Comparison of ENCODE assay signal across 7 mouse cellular contexts in the genomic region with DNA sequence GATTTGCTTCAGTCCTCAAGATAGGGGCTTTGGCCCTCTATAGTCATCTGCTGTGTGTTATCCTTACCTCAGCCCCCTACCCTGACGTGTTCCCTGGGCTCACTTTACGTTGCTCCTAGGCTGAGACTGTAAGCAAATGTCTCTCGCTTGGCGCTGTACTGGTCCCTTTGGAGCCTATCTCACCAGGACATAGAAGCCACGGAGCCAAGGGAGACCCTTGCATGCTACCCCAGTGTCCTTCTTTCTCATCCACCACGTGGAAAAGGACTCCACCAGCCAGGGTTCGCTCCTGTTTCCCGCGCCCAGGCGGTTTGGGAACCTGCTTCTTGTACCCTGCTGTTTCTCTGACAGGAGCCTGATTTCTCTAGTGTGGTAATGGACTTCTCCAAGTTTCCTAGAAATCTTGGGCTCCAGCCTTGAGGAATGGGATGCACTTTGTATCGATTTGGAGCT. TPM values are rescaled to one million over a fixed set of nuclear protein-coding genes. Genes with fewer than 3 reads are reported as not detected.
DNase-seq lines count a peak whose midpoint lies in the region; ATAC-seq lines count a peak whose summit lies in the region.

No protein-coding gene starts in this region.

- DNase-seq in left cerebral cortex, adult 18-20 months (ENCODE audit: low spot score in 2 of 2) = peak; percentile 9 to 23
- DNase-seq in left cerebral cortex, adult 11 months (ENCODE audit: low spot score) = no peak
- no peak for DNase-seq in gastrocnemius, adult 8-10 months (ENCODE audit: low spot score in 2 of 2)

- H3K36me3 ChIP-seq in embryonic facial prominence, embryonic 15.5 days = no peaks in the 10 kb centered on the region
- H3K36me3 ChIP-seq in intestine, embryonic 15.5 days = no peaks in the 10 kb centered on the region
- H3K36me3 ChIP-seq in midbrain, embryonic 16.5 days (ENCODE audit: control insufficient read depth, insufficient read depth, low read length) = no peaks in the 10 kb centered on the region

- H3K4me3 ChIP-seq in embryonic facial prominence, embryonic 15.5 days (replicated peaks) = peak overlapping the region; percentile 59
- peak overlapping the region; percentile 50 for H3K4me3 ChIP-seq in intestine, embryonic 15.5 days (replicated peaks)
- peak overlapping the region; percentile 75 for H3K4me3 ChIP-seq in midbrain, embryonic 16.5 days (ENCODE audit: low read depth, low read length)

- no peaks in the 10 kb centered on the region; the same call in 1 of the 2 replicates for H3K27me3 ChIP-seq in embryonic facial prominence, embryonic 15.5 days
- H3K27me3 ChIP-seq in intestine, embryonic 15.5 days (replicated peaks) = peaks cover 7% of the 10 kb centered on the region; the same call in 1 of the 2 replicates
- H3K27me3 ChIP-seq in midbrain, embryonic 16.5 days (ENCODE audit: control insufficient read depth, insufficient read depth, low read depth, low read length) = no peaks in the 10 kb centered on the region

- no peaks in the 10 kb centered on the region for H3K9me3 ChIP-seq in embryonic facial prominence, embryonic 15.5 days (replicated peaks)
- H3K9me3 ChIP-seq in intestine, embryonic 15.5 days = no peaks in the 10 kb centered on the region
- H3K9me3 ChIP-seq in midbrain, embryonic 16.5 days (replicated peaks; ENCODE audit: control insufficient read depth, low read length, poor library complexity, severe bottlenecking) = no peaks in the 10 kb centered on the region

- no peak overlapping the region; the same call in 1 of the 2 replicates for H3K9ac ChIP-seq in embryonic facial prominence, embryonic 15.5 days
- H3K9ac ChIP-seq in intestine, embryonic 15.5 days = peak overlapping the region; percentile 43; the same call in 1 of the 2 replicates
- H3K9ac ChIP-seq in midbrain, embryonic 16.5 days (ENCODE audit: low read depth, low read length) = peak overlapping the region; percentile 94

- 8% methylated on average over 11 of the region's 11 CpGs for WGBS in embryonic facial prominence, embryonic 15.5 days
- 11% methylated on average over 11 of the region's 11 CpGs for WGBS in intestine, embryonic 15.5 days
- WGBS in midbrain, embryonic 16.5 days = 7% methylated on average over 11 of the region's 11 CpGs

- no peak for ATAC-seq in embryonic facial prominence, embryonic 15.5 days (ENCODE audit: insufficient number of reproducible peaks, low FRiP score, low TSS enrichment, low read depth)
- peak; percentile 37 for ATAC-seq in intestine, embryonic 15.5 days
- peak; percentile 69; the same call in 1 of the 2 replicates for ATAC-seq in midbrain, embryonic 16.5 days
- ATAC-seq in granulocyte monocyte progenitor cell, adult 5-6 weeks (replicated peaks; ENCODE audit: poor library complexity, severe bottlenecking) = no peak

- H3K4me2 ChIP-seq in embryonic facial prominence, embryonic 15.5 days (replicated peaks) = peak overlapping the region; percentile 95
- peak overlapping the region; percentile 96 for H3K4me2 ChIP-seq in intestine, embryonic 15.5 days (replicated peaks)
- H3K4me2 ChIP-seq in midbrain, embryonic 16.5 days (ENCODE audit: low read length) = peak overlapping the region; percentile 59

- no peak overlapping the region for H3K27ac ChIP-seq in embryonic facial prominence, embryonic 15.5 days (replicated peaks)
- H3K27ac ChIP-seq in intestine, embryonic 15.5 days = no peak overlapping the region
- H3K27ac ChIP-seq in midbrain, embryonic 16.5 days (ENCODE audit: low read length) = peak overlapping the region; percentile 98

- peaks cover 10% of the 10 kb centered on the region for H3K4me1 ChIP-seq in embryonic facial prominence, embryonic 15.5 days
- peaks cover 3% of the 10 kb centered on the region; the same call in 1 of the 2 replicates for H3K4me1 ChIP-seq in intestine, embryonic 15.5 days (replicated peaks)
- peaks cover 12% of the 10 kb centered on the region for H3K4me1 ChIP-seq in midbrain, embryonic 16.5 days (ENCODE audit: control insufficient read depth, insufficient read depth, low read length)

RNA-seq across cellular contexts. Expression of gene Frmd3, which starts 0.8 kb away (rescaled TPM):
- 1 to 10 TPM; 5.1 to 6.2 TPM for total RNA-seq in left cerebral cortex, adult 18-20 months (2021)
- 4.4 and 5.1 TPM in 2 replicates for polyA plus RNA-seq in embryonic facial prominence, embryonic 15.5 days (2015; fragmentation: Nextera tagmentation; extraction: Ambion mirVana)
- polyA plus RNA-seq in intestine, embryonic 15.5 days (2015; fragmentation: Nextera tagmentation; extraction: Ambion mirVana) = 0.87 and 0.92 TPM in 2 replicates
- polyA plus RNA-seq in midbrain, embryonic 16.5 days (2015; fragmentation: Nextera tagmentation; extraction: Ambion mirVana) = 40.6 and 43.1 TPM in 2 replicates
- total RNA-seq in granulocyte monocyte progenitor cell, adult 5-6 weeks (2014; fragmentation: Nextera tagmentation) = not detected in 2 replicates
- total RNA-seq in granulocyte monocyte progenitor cell, adult 5-6 weeks (2017) = not detected in 2 replicates
- under 1 TPM; 0.07 to 0.43 (median 0.20) TPM for total RNA-seq in gastrocnemius, adult 8-10 months (2022)

Comparison
In these comparisons a context has a peak if more than half of its experiments do, and no peak if none do; other contexts are left out.
1. DNase-seq: peak in left cerebral cortex, adult 18-20 months (2 of 2); none in left cerebral cortex, adult 11 months (single experiment) and gastrocnemius, adult 8-10 months (0 of 2).
2. ATAC-seq: peak in intestine, embryonic 15.5 days (single experiment) and midbrain, embryonic 16.5 days (single experiment); none in embryonic facial prominence, embryonic 15.5 days (single experiment) and granulocyte monocyte progenitor cell, adult 5-6 weeks (single experiment).
3. RNA of gene Frmd3, which starts 0.8 kb away (total RNA-seq): 5.1 to 6.2 TPM in left cerebral cortex, adult 18-20 months; 0.07 to 0.43 TPM in gastrocnemius, adult 8-10 months and not detected in granulocyte monocyte progenitor cell, adult 5-6 weeks; every median in the first group is over 4 times any median in the second.
4. Peak in every context shown above with its lines, with median percentiles within 50 percentile points of each other: H3K4me2 ChIP-seq and H3K4me3 ChIP-seq.